Mouse (Mus musculus) forebrain, postnatal 0 days (tissue): ENCODE data around the gene Neurl1b. TPM values are rescaled to one million over a fixed set of nuclear protein-coding genes. Genes with fewer than 3 reads are reported as not detected.

Experiments used
- ATAC-seq: fragments of 200-750 bp; cut with Nextera tagmentation; 2 replicates; pipeline ENCODE4 v1.8.0; 2017; ENCODE audit warnings: mild to moderate bottlenecking, moderate library complexity
- DNase-seq: peaks from one replicate; pipeline ENCODE4 v3.0.0-alpha.2; 2015
- H3K27ac ChIP-seq: fragments of 300-500 bp; sonication (generic); 2 replicates; pipeline ENCODE4 v1.5.1; 2014; ENCODE audit warnings: low read depth, mild to moderate bottlenecking, antibody characterized with exemption, low read length, moderate library complexity, mixed read lengths
- H3K27me3 ChIP-seq: fragments of 300-500 bp; sonication (generic); 2 replicates; pipeline ENCODE4 v1.6.1; 2014; ENCODE audit warnings: mild to moderate bottlenecking, low read length, mixed read lengths; ENCODE audit not compliant: insufficient read depth
- H3K36me3 ChIP-seq: fragments of 300-500 bp; sonication (generic); 2 replicates; pipeline ENCODE4 v1.6.1; 2014; ENCODE audit warnings: mild to moderate bottlenecking, moderate library complexity; ENCODE audit not compliant: insufficient read depth
- H3K4me1 ChIP-seq: fragments of 300-500 bp; sonication (generic); 2 replicates; pipeline ENCODE4 v1.6.1; 2014; ENCODE audit warnings: antibody characterized with exemption; ENCODE audit not compliant: insufficient read depth
- H3K4me2 ChIP-seq: fragments of 300-500 bp; sonication (generic); 2 replicates; pipeline ENCODE4 v1.6.1; 2014; ENCODE audit warnings: low read depth, mild to moderate bottlenecking, moderate library complexity
- H3K4me3 ChIP-seq: fragments of 300-500 bp; sonication (generic); 2 replicates; pipeline ENCODE4 v1.5.1; 2014; ENCODE audit warnings: low read depth, low read length, mixed read lengths
- H3K9ac ChIP-seq: fragments of 300-500 bp; sonication (generic); 2 replicates; pipeline ENCODE4 v1.6.1; 2014; ENCODE audit warnings: mild to moderate bottlenecking
- H3K9me3 ChIP-seq: fragments of 300-500 bp; sonication (generic); 2 replicates; pipeline ENCODE4 v1.6.1; 2016; ENCODE audit warnings: low read length
- CTCF ChIP-seq: sonication (generic); IDR thresholded peaks from 2 replicates; pipeline ENCODE4 v1.5.1; 2016; ENCODE audit warnings: antibody characterized with exemption, control low read depth, low read depth
- WGBS: fragments of 180-500 bp; shearing (Covaris S2); extraction: QIAGEN DNeasy Blood & Tissue Kit; methylation state at CpG from one replicate; pipeline ENCODE4 v1.1.7; 2014; 5-methylcytosine and 5-hydroxymethylcytosine counted together
- polyA plus RNA-seq: library from polyadenylated mRNA; unstranded; fragments of >200 nt; fragmentation: Nextera tagmentation; extraction: Ambion mirVana; gene quantifications from 2 replicates; pipeline ENCODE4 v1.2.1, GENCODE M21; 2015
- total RNA-seq: library from RNA; depleted of rRNA; stranded (reverse); fragments of >200 nt; gene quantifications from 2 replicates; pipeline ENCODE4 v1.2.3, GENCODE M21; 2014

Neurl1b gene
- total and polyA plus RNA-seq, 2 experiments from 2014 or later, result 3.9 to 74.1 TPM

DNA sequence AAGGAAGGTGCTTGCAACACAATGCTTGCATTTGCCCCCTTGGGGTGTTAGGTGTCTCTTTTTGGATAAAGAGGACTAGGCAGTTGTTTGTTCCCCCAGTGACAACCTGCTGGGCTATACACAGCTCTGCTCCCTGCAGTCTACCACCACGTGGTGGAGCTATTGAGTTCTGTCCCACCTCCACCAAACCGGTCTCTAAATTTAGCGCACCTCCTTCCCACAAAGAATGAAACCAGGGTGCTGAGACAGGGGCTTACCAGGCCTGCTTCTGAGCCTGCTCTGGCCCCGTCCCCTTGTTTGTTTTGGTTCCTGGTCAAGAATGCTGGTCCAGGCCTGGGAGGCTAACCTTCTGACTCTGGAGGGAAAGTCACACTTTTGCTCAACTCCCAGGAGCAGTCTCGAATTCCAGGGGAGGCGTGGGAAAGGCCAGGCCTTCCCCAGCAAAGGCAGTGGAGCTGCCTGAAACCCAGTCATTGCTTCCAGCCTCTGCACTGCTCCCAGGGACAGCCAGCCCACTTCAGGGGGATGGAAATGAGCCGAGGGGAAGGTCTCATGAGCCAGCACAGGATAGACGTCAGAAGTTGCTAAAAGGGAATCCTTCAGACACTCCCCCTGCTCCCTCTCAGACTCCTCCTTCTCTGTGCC lies 37.1 kb downstream of the Neurl1b start:
- Histone ChIP-seq H3K27me3 (no peaks in the 10 kb centered on the region), H3K27ac (no peak overlapping the region), H3K4me2 (no peak overlapping the region), H3K36me3 (peaks cover 4% of the 10 kb centered on the region), H3K4me1 (no peaks in the 10 kb centered on the region), H3K9me3 (no peaks in the 10 kb centered on the region), H3K9ac (no peak overlapping the region), H3K4me3 (no peak overlapping the region)
- 38% methylated on average over 8 of the region's 8 CpGs for WGBS
- TF ChIP-seq CTCF, result peak; percentile 63
- no peak for DNase-seq
- peak; percentile 42; the same call in 1 of the 2 replicates for ATAC-seq

DNA sequence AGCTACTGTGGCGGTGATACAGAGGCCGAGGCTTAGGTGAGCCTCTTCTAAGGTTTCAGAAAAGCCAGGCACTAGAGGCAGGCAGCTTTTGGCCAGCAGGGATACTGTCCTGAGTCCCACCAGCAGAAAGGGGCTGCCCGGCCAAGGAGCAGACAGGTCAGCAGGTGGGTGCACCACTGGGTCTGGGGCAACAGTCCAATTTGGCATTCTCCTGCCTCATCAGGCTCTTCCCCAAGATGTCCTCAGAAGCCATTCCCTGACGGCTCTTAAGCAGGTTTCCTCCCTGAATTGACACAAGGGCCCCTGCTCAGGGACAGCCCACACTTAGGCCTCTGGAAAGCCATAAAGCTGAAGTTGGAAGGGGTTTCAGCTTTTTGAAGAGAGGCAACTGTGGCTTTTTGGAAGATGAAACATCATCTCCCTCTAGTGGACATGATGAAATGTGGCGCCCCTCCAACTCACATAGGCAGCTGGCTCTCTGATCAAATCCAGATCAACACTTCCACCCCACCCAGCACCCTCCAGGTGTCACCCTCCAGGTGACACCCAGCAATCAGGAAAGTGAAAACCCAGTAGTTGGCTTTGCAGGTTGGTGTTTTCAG lies 37.8 kb downstream of the Neurl1b start:
- Histone ChIP-seq H3K4me1 (no peaks in the 10 kb centered on the region), H3K27ac (no peak overlapping the region), H3K9ac (no peak overlapping the region), H3K4me3 (no peak overlapping the region), H3K9me3 (no peaks in the 10 kb centered on the region), H3K27me3 (no peaks in the 10 kb centered on the region), H3K4me2 (no peak overlapping the region), H3K36me3 (no peaks in the 10 kb centered on the region)
- peak; percentile 54 for ATAC-seq
- 64% methylated on average over 5 of the region's 5 CpGs for WGBS
- TF ChIP-seq CTCF, result peak; percentile 88
- DNase-seq, result peak; percentile 86

DNA sequence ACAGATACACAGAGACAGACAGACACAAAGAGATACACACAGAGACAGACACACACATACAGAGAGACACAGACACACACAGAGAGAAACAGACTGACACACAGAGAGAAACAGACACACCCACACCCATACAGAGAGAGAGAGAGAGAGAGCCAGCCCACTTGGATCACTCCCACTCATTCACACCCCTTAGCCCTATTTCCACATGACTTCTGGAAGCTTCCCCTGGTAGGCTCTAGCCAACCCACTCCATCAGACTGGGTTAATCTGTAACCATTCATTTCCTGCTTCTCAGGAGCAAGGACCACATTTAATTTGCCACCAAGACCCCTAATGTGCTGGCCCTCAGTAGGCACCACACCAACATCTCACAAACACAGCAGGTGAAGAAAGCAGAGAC lies 42.9 kb downstream of the Neurl1b start:
- Histone ChIP-seq H3K27ac (no peak overlapping the region), H3K27me3 (no peaks in the 10 kb centered on the region), H3K9me3 (no peaks in the 10 kb centered on the region), H3K9ac (no peak overlapping the region), H3K4me3 (no peak overlapping the region), H3K36me3 (no peaks in the 10 kb centered on the region), H3K4me2 (no peak overlapping the region), H3K4me1 (no peaks in the 10 kb centered on the region)
- no peak for DNase-seq
- no peak for ATAC-seq
- TF ChIP-seq CTCF, result no peak

DNA sequence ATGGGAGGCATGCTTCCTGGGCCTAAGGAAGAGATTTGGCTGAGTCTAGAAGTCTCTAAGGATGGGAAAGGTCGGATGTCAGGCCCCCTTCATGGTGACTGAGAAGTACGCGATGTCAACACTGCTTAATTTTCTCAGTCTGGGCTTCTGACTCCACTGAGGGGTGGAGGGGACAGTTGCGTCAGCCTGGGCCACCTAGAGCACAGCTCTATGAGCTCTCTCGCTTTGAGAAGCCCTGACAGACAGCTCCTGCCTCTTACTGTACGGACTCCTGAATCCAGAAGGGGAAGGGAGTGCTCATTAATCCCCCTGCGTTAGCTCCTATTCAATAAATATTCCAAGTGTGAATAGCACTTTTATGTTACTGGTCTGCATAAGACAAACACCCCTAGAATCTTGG lies 43.4 kb downstream of the Neurl1b start:
- Histone ChIP-seq H3K9me3 (no peaks in the 10 kb centered on the region), H3K27me3 (no peaks in the 10 kb centered on the region), H3K9ac (no peak overlapping the region), H3K27ac (no peak overlapping the region), H3K4me1 (no peaks in the 10 kb centered on the region), H3K4me2 (no peak overlapping the region), H3K36me3 (no peaks in the 10 kb centered on the region), H3K4me3 (no peak overlapping the region)
- DNase-seq (no peak), ATAC-seq (no peak)
- no peak for TF ChIP-seq CTCF
- 55% methylated on average over 7 of the region's 7 CpGs for WGBS

DNA sequence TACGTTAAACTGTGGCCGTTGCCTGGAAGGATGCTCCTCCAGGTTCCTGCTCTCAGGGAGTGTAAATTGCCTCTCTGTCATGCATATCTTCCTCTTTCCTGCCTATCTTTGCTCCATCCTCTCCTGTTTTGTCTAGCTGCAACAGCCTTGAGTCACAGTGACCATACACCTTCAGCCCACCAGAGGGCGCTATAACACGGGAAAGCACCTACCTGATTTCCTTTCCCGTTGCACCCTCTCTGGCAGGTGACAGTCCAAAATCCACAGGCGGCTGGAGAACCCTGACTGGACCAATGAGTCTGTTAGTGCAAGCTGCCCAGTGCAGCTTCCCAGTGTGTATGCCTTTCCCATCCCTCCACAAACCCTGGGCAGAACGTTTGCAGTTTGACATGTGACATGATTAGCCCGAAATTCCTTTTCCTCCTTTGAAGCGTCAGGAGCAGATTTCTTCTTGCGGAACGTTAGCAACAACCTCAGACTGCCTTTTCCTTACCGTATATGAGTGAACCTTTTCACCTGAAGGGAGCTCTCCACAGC lies 48.1 kb downstream of the Neurl1b start:
- Histone ChIP-seq H3K9me3 (no peaks in the 10 kb centered on the region), H3K4me3 (no peak overlapping the region), H3K4me2 (peak overlapping the region; percentile 31; the same call in 1 of the 2 replicates), H3K36me3 (no peaks in the 10 kb centered on the region), H3K27me3 (no peaks in the 10 kb centered on the region), H3K9ac (no peak overlapping the region), H3K27ac (no peak overlapping the region), H3K4me1 (no peaks in the 10 kb centered on the region)
- WGBS, result 32% methylated on average over 12 of the region's 12 CpGs
- TF ChIP-seq CTCF, result peak; percentile 97
- ATAC-seq, result peak; percentile 30; the same call in 1 of the 2 replicates
- DNase-seq, result peak; percentile 86

DNA sequence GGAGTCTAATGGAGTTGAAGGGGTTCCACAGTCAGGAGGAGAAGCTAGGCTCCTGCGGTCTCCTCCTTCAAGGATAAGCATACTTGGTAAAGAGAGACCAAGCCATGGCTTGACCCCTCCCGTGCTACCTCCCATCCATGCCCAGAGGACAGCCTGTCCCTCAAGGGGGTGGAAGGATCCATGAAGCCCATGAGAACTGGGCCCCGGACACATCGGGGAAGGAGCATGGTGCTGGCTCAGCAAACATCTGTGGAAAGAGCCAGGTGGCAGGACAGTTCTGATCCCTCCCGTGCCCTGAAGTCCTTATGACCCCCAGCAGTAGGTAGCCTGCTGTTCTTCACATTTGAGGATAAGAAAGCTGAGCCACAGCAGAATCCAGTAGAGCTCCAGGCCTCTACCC lies 48.8 kb downstream of the Neurl1b start:
- Histone ChIP-seq H3K4me2 (no peak overlapping the region), H3K27ac (no peak overlapping the region), H3K9ac (no peak overlapping the region), H3K27me3 (no peaks in the 10 kb centered on the region), H3K4me1 (no peaks in the 10 kb centered on the region), H3K9me3 (no peaks in the 10 kb centered on the region), H3K36me3 (no peaks in the 10 kb centered on the region), H3K4me3 (no peak overlapping the region)
- TF ChIP-seq CTCF, result no peak
- ATAC-seq (no peak), DNase-seq (no peak)
- 85% methylated on average over 5 of the region's 5 CpGs for WGBS

DNA sequence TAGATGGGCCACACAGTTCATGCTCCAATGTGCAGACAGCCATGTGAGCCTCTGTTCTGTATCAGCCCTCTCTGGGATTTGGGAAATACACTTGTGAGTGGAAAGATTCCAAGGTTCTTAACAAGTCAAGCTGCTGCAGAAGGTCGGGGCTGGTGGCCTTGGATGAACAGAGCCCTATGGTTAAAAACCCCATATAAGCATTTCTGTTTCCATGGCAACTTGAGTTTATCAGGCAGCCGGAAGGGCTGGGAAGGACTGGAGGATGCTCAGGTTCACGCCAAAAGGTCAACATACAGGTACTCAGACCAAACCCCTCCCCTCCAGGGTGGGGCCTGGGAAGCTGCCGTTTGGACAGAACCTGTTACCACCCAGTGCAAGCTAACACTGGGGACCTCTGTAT lies 49.4 kb downstream of the Neurl1b start:
- Histone ChIP-seq H3K36me3 (no peaks in the 10 kb centered on the region), H3K4me3 (no peak overlapping the region), H3K4me2 (no peak overlapping the region), H3K9me3 (no peaks in the 10 kb centered on the region), H3K27ac (no peak overlapping the region), H3K4me1 (no peaks in the 10 kb centered on the region), H3K9ac (no peak overlapping the region), H3K27me3 (no peaks in the 10 kb centered on the region)
- TF ChIP-seq CTCF, result no peak
- DNase-seq (no peak), ATAC-seq (no peak)
- WGBS, result 47% methylated on average over 4 of the region's 4 CpGs
